Mouse (Mus musculus) sigmoid colon, adult 10 weeks (tissue): ENCODE measurements around the gene Rasgef1c. TPM values are rescaled to one million over a fixed set of nuclear protein-coding genes. Genes with fewer than 3 reads are reported as not detected.

ENCODE experiments used
- polyA plus RNA-seq: library from polyadenylated mRNA; stranded (reverse); fragments of 350-450 nt; fragmentation: Illumina TruSeq; extraction: RNeasy Lipid Tissue Mini Kit (QIAGEN cat#74804); gene quantifications from one replicate; pipeline ENCODE4 v1.2.3, GENCODE M21; 2014; ENCODE audit warnings: low read depth, low replicate concordance

Rasgef1c gene
- 0.25 TPM for polyA plus RNA-seq

GRCm38 (mm10) chr11:49901659-49902458 lies at the start of gene Rasgef1c:
Rasgef1c (plus strand) TSS chr11:49901835.

GRCm38 (mm10) chr11:50024833-50025720 lies 123.4 kb downstream of the Rasgef1c start, which contains the start of gene Rnf130:
Rnf130 (plus strand) TSS chr11:50025346.

Other genes starting within 250 kb of the Rasgef1c start
- gene Scgb3a1, start 238.2 kb upstream of the Rasgef1c start, polyA plus RNA-seq: not detected
- gene Cnot6, start 189.1 kb upstream of the Rasgef1c start, polyA plus RNA-seq: 218 TPM
- gene Gfpt2, start 107.7 kb upstream of the Rasgef1c start, polyA plus RNA-seq: 1.7 TPM
- 120 TPM for gene Mapk9, start 55.1 kb upstream of the Rasgef1c start, polyA plus RNA-seq
- 186 TPM for gene Rnf130, start 123.5 kb downstream of the Rasgef1c start, polyA plus RNA-seq
- gene Tbc1d9b, start 229.6 kb downstream of the Rasgef1c start, polyA plus RNA-seq: 4.3 TPM